Comparison of ENCODE assay signal across 9 mouse cellular contexts in the genomic region with DNA sequence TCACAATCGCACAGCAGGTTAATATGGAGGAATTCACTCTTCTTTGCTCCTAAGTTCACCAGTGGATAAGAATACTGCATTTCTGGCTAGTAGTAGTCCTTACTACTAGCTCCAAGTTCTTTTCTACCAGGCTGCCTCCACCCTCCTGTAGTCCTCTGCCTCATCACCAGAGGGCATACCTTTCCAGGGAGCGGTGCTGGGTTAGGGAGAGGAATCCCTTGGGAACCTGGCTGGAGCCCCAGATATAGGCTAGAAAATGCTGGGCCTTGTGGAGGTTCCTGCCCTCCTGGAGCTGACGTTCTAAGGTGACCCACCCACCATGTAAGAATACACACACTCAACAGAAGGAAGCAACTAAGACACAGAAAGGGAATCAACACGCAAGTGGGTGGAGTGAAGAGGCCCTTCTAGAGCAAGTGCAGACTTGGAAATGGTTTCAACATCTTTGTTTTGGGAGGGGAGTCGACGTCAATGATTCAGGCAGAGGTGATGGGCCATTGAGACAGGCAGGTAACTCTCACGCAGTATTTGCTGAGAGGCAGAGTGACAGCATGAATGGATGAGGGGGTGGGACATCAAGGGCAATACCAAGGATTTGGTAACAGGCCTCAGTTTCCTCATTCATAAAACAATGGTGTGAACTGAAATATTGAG. TPM values are rescaled to one million over a fixed set of nuclear protein-coding genes. Genes with fewer than 3 reads are reported as not detected.
DNase-seq lines count a peak whose midpoint lies in the region; ATAC-seq lines count a peak whose summit lies in the region.
"Had no signal": no experiment of that assay in that cellular context is flagged by ENCODE, and none has a peak within 500 bp of the region (broad histone marks: within the 10 kb centered on the region; RNA-seq: fewer than 3 reads in every experiment).

No protein-coding gene starts in this region.

- no peaks in the 10 kb centered on the region for H3K36me3 ChIP-seq in liver, embryonic 12.5 days
- H3K36me3 ChIP-seq in midbrain, embryonic 14.5 days (ENCODE audit: control insufficient read depth, insufficient read depth, low read length) = no peaks in the 10 kb centered on the region
- H3K36me3 ChIP-seq: embryonic facial prominence, embryonic 15.5 days had no signal

- H3K9ac ChIP-seq in liver, embryonic 12.5 days = no peak overlapping the region
- H3K9ac ChIP-seq in midbrain, embryonic 14.5 days (replicated peaks; ENCODE audit: low read length) = no peak overlapping the region
- H3K9ac ChIP-seq: embryonic facial prominence, embryonic 15.5 days had no signal

- H3K4me2 ChIP-seq in liver, embryonic 12.5 days = no peak overlapping the region
- H3K4me2 ChIP-seq in midbrain, embryonic 14.5 days (ENCODE audit: low read length) = no peak overlapping the region
- H3K4me2 ChIP-seq: embryonic facial prominence, embryonic 15.5 days had no signal

- intact Hi-C loops in heart, postnatal 10 days (cut with DNase I) = loop anchor here (1.0 to 10.0 kb wide), 4 partner anchors 42 to 313 kb away; partner anchors contain the start of genes Cenpp, Ippk and Nol8

- peak; percentile 55 to 60 for DNase-seq in adrenal gland, adult 18-20 months (ENCODE audit: low spot score in 2 of 2)
- no peak for DNase-seq in adrenal gland, postnatal 4 days (ENCODE audit: low spot score in 2 of 2)
- peak; percentile 40 for DNase-seq in liver
- DNase-seq in heart, postnatal 10 days = peak; percentile 78 to 83
- peak; percentile 45 for DNase-seq in retina, postnatal 1 day
- no peak for DNase-seq in midbrain, embryonic 14.5 days

- peaks cover 31% of the 10 kb centered on the region for H3K4me1 ChIP-seq in liver, embryonic 12.5 days
- peaks cover 25% of the 10 kb centered on the region for H3K4me1 ChIP-seq in midbrain, embryonic 14.5 days (ENCODE audit: control insufficient read depth, insufficient read depth, low read length)

- no peak overlapping the region for H3K4me3 ChIP-seq in liver, embryonic 12.5 days
- no peak overlapping the region for H3K4me3 ChIP-seq in midbrain, embryonic 14.5 days (replicated peaks; ENCODE audit: low read depth, low read length)
- H3K4me3 ChIP-seq: embryonic facial prominence, embryonic 15.5 days had no signal

- H3K27me3 ChIP-seq in liver, embryonic 12.5 days (replicated peaks) = no peaks in the 10 kb centered on the region
- H3K27me3 ChIP-seq in midbrain, embryonic 14.5 days (ENCODE audit: control insufficient read depth, insufficient read depth, low read length) = no peaks in the 10 kb centered on the region
- H3K27me3 ChIP-seq: embryonic facial prominence, embryonic 15.5 days had no signal

- H3K9me3 ChIP-seq in liver, embryonic 12.5 days (replicated peaks) = no peaks in the 10 kb centered on the region
- no peaks in the 10 kb centered on the region for H3K9me3 ChIP-seq in midbrain, embryonic 14.5 days (ENCODE audit: control insufficient read depth, low read length)
- H3K9me3 ChIP-seq: embryonic facial prominence, embryonic 15.5 days had no signal

- ATAC-seq in liver, embryonic 12.5 days = no peak
- ATAC-seq in granulocyte monocyte progenitor cell, adult 5-6 weeks (replicated peaks; ENCODE audit: poor library complexity, severe bottlenecking) = no peak
- no peak for ATAC-seq in midbrain, embryonic 14.5 days (ENCODE audit: low FRiP score, low TSS enrichment)

- 61% methylated on average over 7 of the region's 7 CpGs for WGBS in liver, embryonic 12.5 days (ENCODE audit: insufficient replicate concordance)
- WGBS in midbrain, embryonic 14.5 days = 75% methylated on average over 7 of the region's 7 CpGs

- no peak overlapping the region for H3K27ac ChIP-seq in liver, embryonic 12.5 days
- H3K27ac ChIP-seq in midbrain, embryonic 14.5 days (replicated peaks; ENCODE audit: low read depth, low read length) = no peak overlapping the region
- H3K27ac ChIP-seq: embryonic facial prominence, embryonic 15.5 days had no signal

RNA-seq across cellular contexts. Expression of gene Bicd2, which starts 2.4 kb away (rescaled TPM):
- total RNA-seq in adrenal gland, adult 18-20 months (2021) = 10 to 100 TPM; 45.7 to 51.4 TPM
- 10 to 100 TPM; 33.5 to 35.9 TPM for total RNA-seq in adrenal gland, postnatal 4 days (2021)
- 14.7 and 15.2 TPM in 2 replicates for polyA plus RNA-seq in liver, embryonic 12.5 days (2016; fragmentation: Nextera tagmentation; extraction: Ambion mirVana)
- total RNA-seq in heart, postnatal 10 days (2021) = 10 to 100 TPM; 74.6 to 83.6 TPM
- 13.8 and 13.9 TPM in 2 replicates for total RNA-seq in granulocyte monocyte progenitor cell, adult 5-6 weeks (2014; fragmentation: Nextera tagmentation)
- 20.6 and 22.8 TPM in 2 replicates for total RNA-seq in granulocyte monocyte progenitor cell, adult 5-6 weeks (2017)
- 25.3 and 30.1 TPM in 2 replicates for polyA plus RNA-seq in midbrain, embryonic 14.5 days (2014; fragmentation: Nextera tagmentation; extraction: Ambion mirVana)

RNA-seq across cellular contexts. Expression of gene Fgd3, which starts 18.9 kb away (rescaled TPM):
- 1 to 10 TPM; 3.5 to 6.3 TPM for total RNA-seq in adrenal gland, adult 18-20 months (2021)
- total RNA-seq in adrenal gland, postnatal 4 days (2021) = 1 to 10 TPM; 5.3 to 6.0 TPM
- 0.32 and 0.49 TPM in 2 replicates for polyA plus RNA-seq in liver, embryonic 12.5 days (2016; fragmentation: Nextera tagmentation; extraction: Ambion mirVana)
- total RNA-seq in heart, postnatal 10 days (2021) = under 1 TPM; 0.50 to 0.57 TPM
- total RNA-seq in granulocyte monocyte progenitor cell, adult 5-6 weeks (2014; fragmentation: Nextera tagmentation) = 6.6 and 7.0 TPM in 2 replicates
- total RNA-seq in granulocyte monocyte progenitor cell, adult 5-6 weeks (2017) = 6.2 and 8.9 TPM in 2 replicates
- 1.8 and 2.0 TPM in 2 replicates for polyA plus RNA-seq in midbrain, embryonic 14.5 days (2014; fragmentation: Nextera tagmentation; extraction: Ambion mirVana)

Comparison
In these comparisons a context has a peak if more than half of its experiments do, and no peak if none do; other contexts are left out.
1. DNase-seq: peak in adrenal gland, adult 18-20 months (2 of 2), liver (single experiment), heart, postnatal 10 days (2 of 2) and retina, postnatal 1 day (single experiment); none in adrenal gland, postnatal 4 days (0 of 2) and midbrain, embryonic 14.5 days (single experiment).